ENCODE assay signal across 27 mouse cellular contexts in genomic region chr9:70062012-70062411, GRCm38 (mm10). TPM values are rescaled to one million over a fixed set of nuclear protein-coding genes. Genes with fewer than 3 reads are reported as not detected.
A peak's percentile ranks its signal among the peaks of the same experiment; 100 is the strongest.
DNase-seq lines count a peak whose midpoint lies in the region; ATAC-seq and TF ChIP-seq lines count a peak whose summit lies in the region.
"Had no signal": no experiment of that assay in that cellular context is flagged by ENCODE, and none has a peak within 500 bp of the region (broad histone marks: within the 10 kb centered on the region; RNA-seq: fewer than 3 reads in every experiment).

No protein-coding gene starts in this region.

- TF ChIP-seq CTCF in kidney, postnatal 0 days (IDR thresholded peaks at IDR 0.05; ENCODE audit: low read depth): no peak
- TF ChIP-seq CTCF in lung, postnatal 0 days (IDR thresholded peaks at IDR 0.05): no peak
- TF ChIP-seq CTCF in intestine, postnatal 0 days (IDR thresholded peaks at IDR 0.05; ENCODE audit: low read depth): no peak

- H3K4me1 ChIP-seq in kidney, postnatal 0 days (replicated peaks; ENCODE audit: insufficient read depth, low read length): no peaks in the 10 kb centered on the region
- no peaks in the 10 kb centered on the region for H3K4me1 ChIP-seq in lung, postnatal 0 days (ENCODE audit: insufficient read depth, low read depth, low read length)
- H3K4me1 ChIP-seq in intestine, postnatal 0 days (replicated peaks; ENCODE audit: control insufficient read depth, insufficient read depth, low read length): no peaks in the 10 kb centered on the region
- H3K4me1 ChIP-seq in midbrain, embryonic 13.5 days (replicated peaks): no peaks in the 10 kb centered on the region
- H3K4me1 ChIP-seq: embryonic facial prominence, embryonic 10.5 days; embryonic facial prominence, embryonic 13.5 days; forebrain, embryonic 12.5 days; forebrain, embryonic 15.5 days; hindbrain, embryonic 13.5 days had no signal

- no peaks in the 10 kb centered on the region for H3K9me3 ChIP-seq in kidney, postnatal 0 days (replicated peaks; ENCODE audit: low read length)
- no peaks in the 10 kb centered on the region for H3K9me3 ChIP-seq in lung, postnatal 0 days (ENCODE audit: low read length)
- H3K9me3 ChIP-seq in intestine, postnatal 0 days (ENCODE audit: control insufficient read depth): no peaks in the 10 kb centered on the region
- no peaks in the 10 kb centered on the region for H3K9me3 ChIP-seq in midbrain, embryonic 13.5 days
- H3K9me3 ChIP-seq: embryonic facial prominence, embryonic 10.5 days; embryonic facial prominence, embryonic 13.5 days; forebrain, embryonic 12.5 days; forebrain, embryonic 15.5 days; hindbrain, embryonic 13.5 days had no signal

- H3K9ac ChIP-seq in kidney, postnatal 0 days (ENCODE audit: low read depth, low read length): no peak overlapping the region
- H3K9ac ChIP-seq in lung, postnatal 0 days (replicated peaks; ENCODE audit: low read depth): no peak overlapping the region
- no peak overlapping the region for H3K9ac ChIP-seq in intestine, postnatal 0 days (ENCODE audit: low read depth, low read length)
- H3K9ac ChIP-seq in midbrain, embryonic 13.5 days (replicated peaks): no peak overlapping the region
- H3K9ac ChIP-seq: embryonic facial prominence, embryonic 13.5 days; forebrain, embryonic 12.5 days; forebrain, embryonic 15.5 days; hindbrain, embryonic 13.5 days had no signal

- no peak overlapping the region for H3K27ac ChIP-seq in kidney, postnatal 0 days
- no peak overlapping the region for H3K27ac ChIP-seq in lung, postnatal 0 days (ENCODE audit: low read length)
- no peak overlapping the region for H3K27ac ChIP-seq in intestine, postnatal 0 days (ENCODE audit: low read depth, low read length)
- no peak overlapping the region for H3K27ac ChIP-seq in midbrain, embryonic 13.5 days
- H3K27ac ChIP-seq: embryonic facial prominence, embryonic 10.5 days; embryonic facial prominence, embryonic 13.5 days; forebrain, embryonic 12.5 days; forebrain, embryonic 15.5 days; hindbrain, embryonic 13.5 days had no signal

- TF ChIP-seq EP300 in lung, postnatal 0 days (IDR thresholded peaks at IDR 0.05): no peak

- WGBS in kidney, postnatal 0 days: 71% methylated on average over 3 of the region's 3 CpGs
- whole genome bisulfite sequencing in lung, postnatal 0 days: 44% methylated on average over 3 of the region's 3 CpGs
- 24% methylated on average over 3 of the region's 3 CpGs for WGBS in intestine, postnatal 0 days
- WGBS in midbrain, embryonic 13.5 days: 90% methylated on average over 3 of the region's 3 CpGs

- no peak overlapping the region for H3K4me3 ChIP-seq in kidney, postnatal 0 days (replicated peaks; ENCODE audit: low read depth, low read length)
- H3K4me3 ChIP-seq in lung, postnatal 0 days (ENCODE audit: low read depth, low read length): no peak overlapping the region
- H3K4me3 ChIP-seq in intestine, postnatal 0 days (ENCODE audit: low read depth, low read length): no peak overlapping the region
- H3K4me3 ChIP-seq in midbrain, embryonic 13.5 days (replicated peaks): no peak overlapping the region
- H3K4me3 ChIP-seq: embryonic facial prominence, embryonic 10.5 days; embryonic facial prominence, embryonic 13.5 days; erythroblast, embryonic 14.5 days; forebrain, embryonic 12.5 days; forebrain, embryonic 15.5 days; hindbrain, embryonic 13.5 days had no signal

- DNase-seq in kidney, postnatal 0 days (ENCODE audit: low spot score): peak; percentile 22
- no peak for DNase-seq in kidney, postnatal 25 days
- DNase-seq in lung, postnatal 0 days (ENCODE audit: low spot score): peak; percentile 15
- DNase-seq in lung, adult 18-20 months: no peak
- DNase-seq: adrenal gland, adult 8-10 months; adrenal gland, postnatal 25 days; cerebellum, adult 11-12 months; cerebellum, adult 8-10 months; cerebellum, postnatal 10 days; cerebellum, postnatal 36 days; embryo, embryonic 11 days; gastrocnemius, postnatal 10 days; heart, adult 11 months had no signal

- ATAC-seq in kidney, postnatal 0 days (replicated peaks; ENCODE audit: low FRiP score, low read depth): no peak
- ATAC-seq in lung, postnatal 0 days: no peak
- peak; percentile 53; the same call in 1 of the 2 replicates for ATAC-seq in intestine, postnatal 0 days
- ATAC-seq in midbrain, embryonic 13.5 days: no peak
- ATAC-seq: activated CD4-positive, CD25-positive, alpha-beta regulatory T cell, adult 4 months; forebrain, embryonic 15.5 days; hindbrain, embryonic 16.5 days had no signal

- H3K27me3 ChIP-seq in kidney, postnatal 0 days (ENCODE audit: insufficient read depth, low read length): no peaks in the 10 kb centered on the region
- H3K27me3 ChIP-seq in lung, postnatal 0 days (replicated peaks; ENCODE audit: insufficient read depth, low read length): no peaks in the 10 kb centered on the region
- H3K27me3 ChIP-seq in intestine, postnatal 0 days (replicated peaks; ENCODE audit: control insufficient read depth, insufficient read depth, low read length): no peaks in the 10 kb centered on the region; the same call in 1 of the 2 replicates
- no peaks in the 10 kb centered on the region for H3K27me3 ChIP-seq in midbrain, embryonic 13.5 days
- H3K27me3 ChIP-seq: embryonic facial prominence, embryonic 13.5 days; forebrain, embryonic 12.5 days; forebrain, embryonic 15.5 days; hindbrain, embryonic 13.5 days had no signal

- H3K4me2 ChIP-seq in kidney, postnatal 0 days (ENCODE audit: low read length): no peak overlapping the region
- no peak overlapping the region for H3K4me2 ChIP-seq in lung, postnatal 0 days (replicated peaks; ENCODE audit: low read depth, low read length)
- H3K4me2 ChIP-seq in intestine, postnatal 0 days (replicated peaks; ENCODE audit: low read depth): no peak overlapping the region
- H3K4me2 ChIP-seq in midbrain, embryonic 13.5 days (replicated peaks): no peak overlapping the region
- H3K4me2 ChIP-seq: embryonic facial prominence, embryonic 13.5 days; forebrain, embryonic 12.5 days; forebrain, embryonic 15.5 days; heart, embryonic 11.5 days; hindbrain, embryonic 13.5 days had no signal

- H3K36me3 ChIP-seq in kidney, postnatal 0 days (ENCODE audit: insufficient read depth, low read length): no peaks in the 10 kb centered on the region
- no peaks in the 10 kb centered on the region for H3K36me3 ChIP-seq in lung, postnatal 0 days (ENCODE audit: insufficient read depth, low read length)
- H3K36me3 ChIP-seq in intestine, postnatal 0 days (ENCODE audit: control insufficient read depth, insufficient read depth): no peaks in the 10 kb centered on the region
- H3K36me3 ChIP-seq in midbrain, embryonic 13.5 days: no peaks in the 10 kb centered on the region
- H3K36me3 ChIP-seq: embryonic facial prominence, embryonic 10.5 days; embryonic facial prominence, embryonic 13.5 days; forebrain, embryonic 12.5 days; forebrain, embryonic 15.5 days; hindbrain, embryonic 13.5 days had no signal

RNA-seq across cellular contexts. Expression of gene Gcnt3, which starts 24.1 kb away (rescaled TPM):
- 2.6 and 2.9 TPM in 2 replicates for polyA plus RNA-seq in kidney, postnatal 0 days (2015; fragmentation: Nextera tagmentation; extraction: Ambion mirVana)
- not detected in 2 replicates for polyA plus RNA-seq in lung, postnatal 0 days (2015; fragmentation: Nextera tagmentation; extraction: Ambion mirVana)
- 11.0 and 11.1 TPM in 2 replicates for polyA plus RNA-seq in intestine, postnatal 0 days (2015; fragmentation: Nextera tagmentation; extraction: Ambion mirVana)
- not detected in 2 replicates for polyA plus RNA-seq in midbrain, embryonic 13.5 days (2015; fragmentation: Nextera tagmentation; extraction: Ambion mirVana)
- polyA plus RNA-seq: activated CD4-positive, CD25-positive, alpha-beta regulatory T cell, adult 4 months; brain, embryonic 14.5 days; cortical plate, adult 2 months; embryonic facial prominence, embryonic 10.5 days; erythroblast, embryonic 14.5 days; forebrain, embryonic 12.5 days; forebrain, embryonic 15.5 days; heart, embryonic 11.5 days; heart, embryonic 14.5 days; hindbrain, embryonic 13.5 days; hindbrain, embryonic 16.5 days had no signal

RNA-seq across cellular contexts. Expression of gene Gtf2a2, which starts 49.7 kb away (rescaled TPM):
- 210 and 211 TPM in 2 replicates for polyA plus RNA-seq in kidney, postnatal 0 days (2015; fragmentation: Nextera tagmentation; extraction: Ambion mirVana)
- polyA plus RNA-seq in lung, postnatal 0 days (2015; fragmentation: Nextera tagmentation; extraction: Ambion mirVana): 126 and 142 TPM in 2 replicates
- polyA plus RNA-seq in intestine, postnatal 0 days (2015; fragmentation: Nextera tagmentation; extraction: Ambion mirVana): 127 and 128 TPM in 2 replicates
- polyA plus RNA-seq in midbrain, embryonic 13.5 days (2015; fragmentation: Nextera tagmentation; extraction: Ambion mirVana): 201 and 205 TPM in 2 replicates

Comparison
In these comparisons a context has a peak if more than half of its experiments do, and no peak if none do; other contexts are left out.
1. DNase-seq: peak in kidney, postnatal 0 days (single experiment) and lung, postnatal 0 days (single experiment); none in kidney, postnatal 25 days (0 of 2) and lung, adult 18-20 months (0 of 2).